Mouse (Mus musculus): Measurements from ENCODE around the gene Ank.
A peak's percentile ranks its signal among the peaks of the same experiment; 100 is the strongest.
"Not testable (repeated sequence)": the region's sequence is repeated elsewhere in the genome, so short reads cannot be mapped to it uniquely, and the experiment has no call there.

Ank gene

DNA sequence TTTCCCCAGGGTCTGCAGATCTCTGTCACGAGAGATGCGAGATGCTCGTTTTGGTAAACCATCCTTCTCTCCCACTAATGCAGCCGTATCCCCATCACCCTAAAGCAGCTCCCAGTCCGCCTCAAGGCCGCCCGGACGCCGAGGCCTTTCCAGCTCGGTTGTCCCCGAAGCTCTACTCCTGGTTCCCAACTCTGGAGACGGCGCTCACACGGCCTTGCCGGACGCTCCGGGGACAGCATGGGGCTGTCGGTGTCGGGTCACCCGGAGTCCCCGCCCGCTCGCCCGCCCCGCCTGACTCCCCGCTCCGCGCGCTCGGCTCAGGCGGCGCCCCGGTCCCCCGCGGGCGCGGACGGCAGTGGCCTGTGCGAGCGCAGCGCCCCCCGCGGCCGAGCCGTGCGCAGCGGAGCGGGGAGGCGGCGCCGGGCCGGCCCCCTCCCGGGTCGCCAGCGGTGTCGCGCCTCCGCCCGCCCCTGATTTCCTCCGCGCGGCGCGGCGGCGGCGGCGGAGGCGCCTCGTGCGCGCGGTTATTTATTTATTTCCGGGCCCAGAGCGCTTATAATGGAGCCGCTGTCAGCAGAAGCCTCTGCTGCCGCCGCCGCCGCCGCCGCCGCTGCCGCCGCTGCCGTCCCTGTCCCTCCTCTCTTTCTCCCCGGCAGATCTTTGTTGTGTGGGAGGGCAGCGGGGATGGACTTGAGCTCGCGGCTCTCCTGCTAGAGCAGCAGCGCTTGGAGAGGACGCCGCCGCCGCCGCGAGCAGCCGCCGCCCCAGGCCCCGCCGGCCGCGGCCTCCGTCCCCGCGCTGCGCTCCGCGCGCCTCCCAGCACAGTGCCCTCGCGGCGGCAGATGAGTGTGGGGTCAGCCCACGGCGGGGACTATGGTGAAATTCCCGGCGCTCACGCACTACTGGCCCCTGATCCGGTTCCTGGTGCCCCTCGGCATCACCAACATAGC, at the start of gene Ank:
Gene Ank (plus strand): TSS at position 547 of the 950 bp plus-strand sequence.
- peak; percentile 83 to 88 for DNase-seq (ENCODE audit: low spot score in 2 of 2)

- no peak for DNase-seq (ENCODE audit: low spot score in 2 of 2)
Observed at GRCm38 (mm10) chr15:27418566-27419331, 47.7 kb upstream of the Ank start.

DNA sequence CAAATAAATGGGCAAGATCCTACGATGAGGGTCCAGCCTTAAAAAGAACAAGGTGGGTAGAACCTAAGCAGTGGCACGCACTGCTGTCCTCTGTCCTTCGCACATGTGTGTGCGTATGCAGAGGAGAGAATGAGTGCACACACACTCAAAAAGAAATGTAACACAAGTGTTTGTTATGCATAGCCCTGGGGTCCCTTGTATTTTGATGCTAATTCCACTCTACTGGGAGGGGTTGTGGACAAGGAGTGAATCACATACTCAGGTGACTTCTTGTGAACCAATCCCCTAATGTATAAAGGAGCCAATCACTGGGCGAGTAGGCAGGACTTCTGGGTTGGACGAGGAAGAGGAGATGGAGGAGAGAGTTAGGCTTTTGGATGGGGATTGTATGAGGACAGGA, 44.9 kb upstream of the Ank start:
- DNase-seq (ENCODE audit: low spot score in 2 of 2), result no peak

DNA sequence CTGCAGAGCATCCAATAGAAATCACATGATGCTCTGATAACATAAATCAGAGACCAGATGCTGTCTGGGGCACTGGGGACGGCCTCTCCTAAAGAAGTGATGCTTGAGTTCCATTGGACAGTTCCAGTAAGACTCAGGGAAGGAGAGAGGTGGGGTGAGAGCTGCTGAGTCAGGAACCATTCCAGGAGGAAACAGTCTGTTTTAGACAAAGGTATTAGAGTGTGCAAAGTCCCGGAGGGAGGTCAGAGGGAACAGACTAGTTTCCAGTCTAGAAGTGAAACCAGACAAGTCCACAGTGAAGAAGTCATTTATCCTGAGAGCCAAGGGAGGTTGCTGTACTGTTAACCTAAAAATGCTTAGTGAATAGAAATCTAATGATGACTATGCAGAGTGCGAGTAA, 38.9 kb upstream of the Ank start:
- DNase-seq (ENCODE audit: low spot score in 2 of 2), result no peak

- DNase-seq (ENCODE audit: low spot score in 2 of 2), result no peak
Observed at GRCm38 (mm10) chr15:27430241-27430640, 36.2 kb upstream of the Ank start.

DNA sequence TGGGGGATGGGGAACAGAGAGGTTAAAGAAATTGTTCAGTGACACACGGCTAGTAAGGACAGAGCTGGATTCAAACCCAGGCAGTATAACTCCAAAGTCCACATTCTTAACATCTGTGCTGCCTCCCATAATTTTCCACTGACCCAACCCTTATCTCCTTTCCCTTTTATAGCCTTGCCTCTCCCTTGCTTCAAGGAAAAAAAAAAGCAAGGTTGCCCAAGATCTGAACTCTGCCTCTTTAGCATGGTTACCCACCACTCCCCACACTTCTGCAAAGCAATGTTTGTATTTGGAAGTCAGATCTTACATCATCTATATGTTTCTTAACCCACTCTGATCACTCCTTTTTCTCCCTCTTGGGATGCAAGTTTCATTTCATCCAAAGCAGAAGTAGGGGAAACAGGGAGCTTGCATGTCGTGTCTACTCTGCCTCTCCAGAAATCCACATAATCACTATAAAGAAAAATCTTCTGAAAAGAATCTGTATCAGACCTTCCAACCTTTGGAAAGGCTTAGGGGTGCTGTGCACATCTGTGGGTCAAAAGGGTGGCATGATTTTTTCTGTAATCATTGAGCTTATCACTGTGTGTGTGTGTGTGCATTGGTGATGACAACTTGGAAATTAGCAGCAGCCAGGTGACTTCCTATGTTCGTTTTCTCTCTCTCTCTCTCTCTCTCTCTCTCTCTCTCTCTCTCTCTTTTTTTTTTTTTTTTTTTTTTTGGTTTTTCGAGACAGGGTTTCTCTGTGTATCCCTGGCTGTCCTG, 33.4 kb upstream of the Ank start:
- no peak for DNase-seq (ENCODE audit: low spot score in 2 of 2)

GRCm38 (mm10) chr15:27435409-27435808, 31.1 kb upstream of the Ank start:
- no peak for DNase-seq (ENCODE audit: low spot score in 2 of 2)

DNA sequence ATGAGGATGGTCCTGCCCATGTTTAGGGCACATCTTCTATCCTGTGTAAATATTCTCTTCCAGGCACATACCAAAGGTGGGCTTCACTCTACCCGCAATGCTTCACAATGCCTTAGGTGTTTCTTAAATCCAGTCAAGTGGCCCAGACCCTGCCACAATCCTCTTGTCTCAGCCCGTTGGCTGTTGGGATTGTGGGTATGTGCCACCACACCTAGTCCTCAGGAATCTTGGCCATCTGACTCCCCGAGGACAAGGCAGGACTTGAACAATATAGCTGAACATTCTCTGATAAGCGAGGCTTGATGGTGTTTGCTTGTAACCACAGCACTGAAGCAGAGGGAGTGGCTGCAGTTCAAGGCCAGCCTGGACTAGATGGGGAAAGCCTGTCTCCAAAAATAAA, 30.3 kb upstream of the Ank start:
- no peak for DNase-seq (ENCODE audit: low spot score in 2 of 2)

- no peak for DNase-seq (ENCODE audit: low spot score in 2 of 2)
Observed at GRCm38 (mm10) chr15:27441053-27441452, 25.4 kb upstream of the Ank start.

DNA sequence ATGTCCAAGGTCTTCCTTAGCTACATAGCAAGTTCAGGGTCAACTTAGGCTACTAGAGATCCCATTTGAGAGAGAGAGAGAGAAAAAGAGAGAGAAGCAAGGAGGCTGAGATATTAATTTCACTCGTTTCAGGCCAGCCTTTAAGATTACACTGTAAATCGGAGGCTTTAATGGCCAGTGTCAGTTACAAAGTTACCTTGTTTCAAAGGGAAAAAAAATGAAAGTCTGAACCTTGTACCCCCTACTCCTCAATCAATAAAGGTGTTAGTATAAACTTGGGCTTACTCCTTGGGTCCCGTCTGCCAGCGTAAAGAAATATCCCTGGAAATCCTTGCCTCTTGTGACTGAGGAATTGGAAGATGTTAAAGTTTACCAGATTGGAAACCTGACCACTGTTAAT, 24.9 kb upstream of the Ank start:
- DNase-seq (ENCODE audit: low spot score in 2 of 2), result no peak

GRCm38 (mm10) chr15:27441951-27442350, 24.5 kb upstream of the Ank start:
- no peak for DNase-seq (ENCODE audit: low spot score in 2 of 2)

- DNase-seq (ENCODE audit: low spot score in 2 of 2), result no peak
Observed at GRCm38 (mm10) chr15:27444772-27445347, 21.6 kb upstream of the Ank start.

DNA sequence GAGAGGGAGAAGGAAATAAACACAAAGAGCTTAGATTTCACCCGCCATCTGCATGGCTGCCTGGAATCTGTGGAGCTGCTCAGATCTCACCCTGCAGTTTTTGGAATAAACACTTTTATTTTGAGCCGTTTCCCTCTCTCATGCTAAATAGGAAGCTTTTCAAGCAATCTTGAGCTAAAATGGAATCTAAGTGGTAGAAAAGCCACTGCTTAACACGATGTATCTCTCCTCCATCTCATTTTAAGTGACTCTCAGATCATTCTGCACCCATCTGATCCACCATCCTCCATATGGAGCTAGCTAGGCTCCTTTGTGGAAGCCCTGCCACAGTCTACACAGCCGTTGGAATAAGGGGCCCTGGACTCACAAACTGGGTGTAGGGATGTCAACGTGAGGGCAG, 15.8 kb upstream of the Ank start:
- no peak for DNase-seq (ENCODE audit: low spot score in 2 of 2)

GRCm38 (mm10) chr15:27451760-27452159, 14.7 kb upstream of the Ank start:
- no peak for DNase-seq (ENCODE audit: low spot score in 2 of 2)

- no peak for DNase-seq (ENCODE audit: low spot score in 2 of 2)
Observed at GRCm38 (mm10) chr15:27452496-27452895, 14.0 kb upstream of the Ank start.

GRCm38 (mm10) chr15:27457001-27457400, 9.5 kb upstream of the Ank start:
- no peak for DNase-seq (ENCODE audit: low spot score in 2 of 2)

- not testable (repeated sequence) for DNase-seq (ENCODE audit: low spot score in 2 of 2)
Observed at GRCm38 (mm10) chr15:27459781-27460180, 6.7 kb upstream of the Ank start.

DNA sequence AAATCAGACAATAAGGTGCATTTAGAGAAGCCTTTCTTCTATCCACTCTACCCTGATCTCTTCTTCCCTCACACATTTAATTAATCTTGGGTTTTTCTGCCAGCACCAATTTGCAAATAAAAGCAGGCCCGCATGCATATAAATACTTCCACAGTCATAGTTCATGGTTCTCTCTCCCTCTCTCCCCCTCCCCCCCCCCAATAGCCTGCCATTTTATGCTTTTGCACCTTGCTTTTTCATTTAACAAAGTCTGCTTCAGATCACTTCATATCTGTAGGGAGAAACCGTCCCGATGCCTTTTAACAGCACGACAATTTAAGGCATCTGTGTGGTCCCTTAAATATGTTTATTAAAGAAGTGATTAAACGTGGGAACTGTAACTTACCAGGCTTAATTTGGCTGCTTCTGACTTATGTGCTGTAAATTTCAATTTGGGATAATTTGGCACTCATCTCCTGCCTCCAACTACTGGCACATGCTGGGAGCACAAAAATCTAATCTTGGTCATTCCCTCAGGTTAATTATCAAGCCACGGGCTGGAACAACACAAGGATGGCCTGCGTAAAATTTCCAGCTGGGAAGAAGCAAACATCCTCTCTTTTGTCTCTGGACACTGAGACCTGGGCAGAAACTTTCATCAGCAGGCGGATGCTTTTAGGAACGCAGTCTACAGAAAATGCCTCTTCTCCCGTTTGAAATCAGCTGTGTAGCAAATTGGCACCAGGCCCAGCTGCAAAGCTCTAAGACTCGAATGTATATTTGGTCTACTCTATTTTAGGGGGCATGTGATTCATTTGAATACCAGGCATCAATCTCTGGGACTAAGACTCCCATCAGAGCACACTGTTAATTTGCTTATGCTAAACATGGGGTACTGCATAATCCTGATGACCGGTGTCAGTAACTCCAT, 4.9 kb upstream of the Ank start:
- no peak for DNase-seq (ENCODE audit: low spot score in 2 of 2)

DNA sequence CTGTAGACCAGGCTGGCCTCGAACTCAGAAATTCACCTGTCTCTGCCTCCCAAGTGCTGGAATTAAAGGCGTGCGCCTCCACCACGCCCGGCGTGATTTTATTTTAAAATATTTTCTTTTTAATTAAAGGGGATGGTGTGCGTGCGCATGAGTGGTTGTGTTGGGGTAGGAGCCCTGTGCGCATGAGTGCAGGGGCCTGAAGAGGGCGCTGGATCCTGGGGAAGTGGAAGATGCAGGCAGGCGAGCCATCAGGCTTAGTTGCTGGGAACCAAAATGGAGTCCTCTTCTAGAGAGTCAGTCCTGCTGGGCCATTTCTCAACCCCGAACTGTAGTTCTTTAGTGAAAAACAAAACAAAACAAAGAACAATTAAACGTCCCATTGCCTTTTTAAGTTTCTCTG, 2.6 kb upstream of the Ank start:
- no peak for DNase-seq (ENCODE audit: low spot score in 2 of 2)

GRCm38 (mm10) chr15:27465391-27466005, 979 bp upstream of the Ank start:
- DNase-seq (ENCODE audit: low spot score in 2 of 2), result peak in 1 of 2 experiments; percentile 58
